Mouse (Mus musculus) CH12.LX (cell line): ENCODE measurements at regions not wholly inside any gene's neighbourhood (a gene's known extent, or its start where the extent isn't known, plus 50 kb on each side); places are given as distances from the start of the nearest gene placed in this dataset.

Experiments
- CHD1 ChIP-seq: IDR thresholded peaks from 2 replicates; pipeline ENCODE4 v1.6.1; 2012; ENCODE audit warnings: low read depth, low read length, improper control_type of control experiment, inconsistent platforms
- CTCF ChIP-seq, 2 experiments: IDR thresholded peaks in 1 of 2; conservative IDR thresholded peaks in 1 of 2; 2 replicates each; pipeline ENCODE4 v1.5.1; 2011 to 2012; ENCODE audit warnings: low read depth in 2 of 2, low read length in 2 of 2, improper control_type of control experiment in 1 of 2, inconsistent platforms in 1 of 2, mild to moderate bottlenecking in 1 of 2, moderate library complexity in 1 of 2
- EP300 ChIP-seq: IDR thresholded peaks from 2 replicates; pipeline ENCODE4 v1.6.1; 2011; ENCODE audit warnings: low read length, improper control_type of control experiment
- ETS1 ChIP-seq: conservative IDR thresholded peaks from 2 replicates; pipeline ENCODE4 v1.6.1; 2012; ENCODE audit warnings: low read depth, mild to moderate bottlenecking, inconsistent platforms, low read length, improper control_type of control experiment, moderate library complexity
- HCFC1 ChIP-seq: IDR thresholded peaks from 2 replicates; pipeline ENCODE4 v1.6.1; 2012; ENCODE audit warnings: low read depth, mild to moderate bottlenecking, inconsistent platforms, low read length, improper control_type of control experiment
- MAFK ChIP-seq: IDR thresholded peaks from 2 replicates; pipeline ENCODE4 v1.6.1; 2011; ENCODE audit warnings: low read length, improper control_type of control experiment; ENCODE audit not compliant: insufficient replicate concordance
- MAX ChIP-seq: IDR thresholded peaks from 2 replicates; pipeline ENCODE4 v1.6.1; 2011; ENCODE audit warnings: low read length, improper control_type of control experiment
- MXI1 ChIP-seq: IDR thresholded peaks from 2 replicates; pipeline ENCODE4 v1.6.1; 2011; ENCODE audit warnings: mild to moderate bottlenecking, low read depth, low read length, improper control_type of control experiment
- NELFE ChIP-seq: IDR thresholded peaks from 2 replicates; pipeline ENCODE4 v1.6.1; 2011; ENCODE audit warnings: low read depth, low read length, improper control_type of control experiment
- POLR2A ChIP-seq: IDR thresholded peaks from 2 replicates; pipeline ENCODE4 v1.6.1; 2011; ENCODE audit warnings: low read depth, mild to moderate bottlenecking, improper control_type of control experiment, low read length
- SMC3 ChIP-seq: IDR thresholded peaks from 2 replicates; pipeline ENCODE4 v1.6.1; 2011; ENCODE audit warnings: low read depth, low read length, improper control_type of control experiment
- ZC3H11A ChIP-seq: IDR thresholded peaks from 2 replicates; pipeline ENCODE4 v1.6.1; 2012; ENCODE audit warnings: low read depth, mild to moderate bottlenecking, inconsistent platforms, low read length, improper control_type of control experiment
- ZNF384 ChIP-seq: IDR thresholded peaks from 2 replicates; pipeline ENCODE4 v1.6.1; 2012; ENCODE audit warnings: low read depth, low read length, improper control_type of control experiment, inconsistent platforms

DNA sequence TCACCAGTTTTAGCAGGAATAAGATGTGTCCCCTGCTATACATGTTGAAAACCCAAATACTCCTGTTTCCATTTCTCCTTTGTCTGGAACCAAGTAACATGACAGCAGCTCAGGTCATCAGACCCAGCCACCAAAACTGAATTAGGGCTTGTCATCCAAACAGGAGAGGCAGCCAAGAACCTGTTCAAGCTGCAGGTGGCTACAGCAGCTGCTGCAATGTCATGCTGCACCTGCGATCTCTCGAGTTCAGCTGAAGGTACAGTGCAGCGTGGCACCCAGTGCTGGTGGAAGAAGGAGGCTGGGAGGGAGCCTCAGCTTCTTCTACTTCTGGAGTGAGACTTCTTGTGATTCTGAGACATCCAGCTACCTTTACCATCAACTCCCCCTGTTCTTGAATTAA is 61.2 kb upstream of the Mb21d2 start:
- no peak for TF ChIP-seq CTCF (conservative IDR thresholded peaks at IDR 0.05 in 1 of 2, IDR thresholded peaks at IDR 0.05 in 1 of 2; ENCODE audit: low read depth in 2 of 2, low read length in 2 of 2)
- TF ChIP-seq CHD1: no peak
- TF ChIP-seq ZNF384: no peak
- no peak for TF ChIP-seq MXI1
- no peak for TF ChIP-seq EP300
- TF ChIP-seq SMC3: no peak
- TF ChIP-seq MAFK: no peak
- TF ChIP-seq ETS1: no peak
- TF ChIP-seq ZC3H11A: no peak
- TF ChIP-seq HCFC1: no peak
- no peak for TF ChIP-seq POLR2A
- TF ChIP-seq NELFE: no peak
- TF ChIP-seq MAX: no peak
